Mouse (Mus musculus) C2C12 (cell line): ENCODE measurements around the gene Cyp2f2.

ENCODE experiments used
- CTCF ChIP-seq: IDR thresholded peaks from one replicate; pipeline ENCODE4 v1.5.1; 2011; ENCODE audit not compliant: control insufficient read depth, insufficient read depth, insufficient read length
- MAX ChIP-seq: IDR thresholded peaks from one replicate; pipeline ENCODE4 v1.6.1; 2011; ENCODE audit warnings: mild to moderate bottlenecking, control low read depth
- MYOD1 ChIP-seq: IDR thresholded peaks from one replicate; pipeline ENCODE4 v1.6.1; 2011; ENCODE audit warnings: low read depth; ENCODE audit not compliant: control insufficient read depth, insufficient read length
- MYOG ChIP-seq: IDR thresholded peaks from one replicate; pipeline ENCODE4 v1.6.1; 2011; ENCODE audit not compliant: control insufficient read depth, insufficient read length; ENCODE audit errors: extremely low read depth
- USF1 ChIP-seq: IDR thresholded peaks from one replicate; pipeline ENCODE4 v1.6.1; 2011; ENCODE audit warnings: low read depth, mild to moderate bottlenecking, control low read depth, moderate library complexity

DNA sequence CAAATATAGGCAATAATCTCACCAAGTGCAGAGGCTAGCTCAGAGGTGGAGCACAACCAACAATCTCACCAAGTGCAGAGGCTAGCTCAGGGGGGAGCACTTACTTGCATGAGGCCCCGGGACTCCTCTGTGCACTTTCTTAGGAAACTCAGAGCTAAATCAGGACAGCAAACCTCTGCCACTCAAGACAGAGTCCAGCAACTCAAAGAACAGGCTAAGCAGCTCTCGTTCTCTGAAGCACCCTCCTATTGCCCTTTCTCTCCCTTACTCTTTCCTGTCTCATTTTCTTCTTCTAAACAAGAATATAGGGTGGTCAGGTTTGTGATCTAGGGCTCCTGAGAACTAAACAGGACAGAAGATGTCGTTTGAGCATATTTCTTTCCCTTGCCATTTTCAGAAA is 7.7 kb upstream of the Cyp2f2 start:
- TF ChIP-seq CTCF (no peak), USF1 (no peak), MAX (no peak), MYOG (no peak), MYOD1 (no peak)
